Mouse (Mus musculus): ENCODE results near the gene Snrpg. TPM values are rescaled to one million over a fixed set of nuclear protein-coding genes. Genes with fewer than 3 reads are reported as not detected.

The Snrpg gene
- polyA plus RNA-seq, 1 experiment from 2014 or later, result 802 TPM

- no peaks in the 10 kb centered on the region for H3K9me3 ChIP-seq (ENCODE audit: control insufficient read depth, low read depth, low read length)
- H3K9ac ChIP-seq (replicated peaks; ENCODE audit: low read depth, low read length), result no peak overlapping the region
- WGBS, result 77% methylated on average over 5 of the region's 5 CpGs
- no peak for ATAC-seq (ENCODE audit: insufficient number of reproducible peaks, insufficient read depth, low FRiP score, low read depth)
- no peak overlapping the region for H3K27ac ChIP-seq (ENCODE audit: low read length)
- no peaks in the 10 kb centered on the region for H3K4me1 ChIP-seq (ENCODE audit: control insufficient read depth, insufficient read depth, low read length)
- H3K27me3 ChIP-seq (ENCODE audit: control insufficient read depth, insufficient read depth, low read length), result no peaks in the 10 kb centered on the region
- no peak overlapping the region for H3K4me2 ChIP-seq (replicated peaks; ENCODE audit: low read depth, low read length)
- no peak overlapping the region for H3K4me3 ChIP-seq (ENCODE audit: low read depth, low read length)
- H3K36me3 ChIP-seq (ENCODE audit: control insufficient read depth, insufficient read depth, low read length), result peaks cover 39% of the 10 kb centered on the region
Observed at GRCm38 (mm10) chr6:86385362-86386104, 14.4 kb downstream of the Snrpg start.

- Histone ChIP-seq H3K27me3 (ENCODE audit: control insufficient read depth, insufficient read depth, low read length) (no peaks in the 10 kb centered on the region), H3K27ac (ENCODE audit: low read length) (no peak overlapping the region), H3K4me2 (replicated peaks; ENCODE audit: low read depth, low read length) (no peak overlapping the region), H3K36me3 (ENCODE audit: control insufficient read depth, insufficient read depth, low read length) (peaks cover 56% of the 10 kb centered on the region), H3K4me1 (ENCODE audit: control insufficient read depth, insufficient read depth, low read length) (no peaks in the 10 kb centered on the region), H3K9me3 (ENCODE audit: control insufficient read depth, low read depth, low read length) (no peaks in the 10 kb centered on the region), H3K9ac (replicated peaks; ENCODE audit: low read depth, low read length) (no peak overlapping the region), H3K4me3 (ENCODE audit: low read depth, low read length) (no peak overlapping the region)
- no peak for ATAC-seq (ENCODE audit: insufficient number of reproducible peaks, insufficient read depth, low FRiP score, low read depth)
- 90% methylated on average over 12 of the region's 12 CpGs for WGBS
Observed at GRCm38 (mm10) chr6:86387313-86387712, 16.2 kb downstream of the Snrpg start.

- H3K4me3 ChIP-seq (ENCODE audit: low read depth, low read length), result no peak overlapping the region
- no peaks in the 10 kb centered on the region for H3K9me3 ChIP-seq (ENCODE audit: control insufficient read depth, low read depth, low read length)
- no peak overlapping the region for H3K9ac ChIP-seq (replicated peaks; ENCODE audit: low read depth, low read length)
- WGBS, result 69% methylated on average over 18 of the region's 18 CpGs
- no peaks in the 10 kb centered on the region for H3K27me3 ChIP-seq (ENCODE audit: control insufficient read depth, insufficient read depth, low read length)
- no peak overlapping the region for H3K27ac ChIP-seq (ENCODE audit: low read length)
- no peaks in the 10 kb centered on the region for H3K4me1 ChIP-seq (ENCODE audit: control insufficient read depth, insufficient read depth, low read length)
- H3K36me3 ChIP-seq (ENCODE audit: control insufficient read depth, insufficient read depth, low read length), result peaks cover 56% of the 10 kb centered on the region
- no peak overlapping the region for H3K4me2 ChIP-seq (replicated peaks; ENCODE audit: low read depth, low read length)
- no peak for ATAC-seq (ENCODE audit: insufficient number of reproducible peaks, insufficient read depth, low FRiP score, low read depth)
Observed at GRCm38 (mm10) chr6:86388461-86388860, 17.4 kb downstream of the Snrpg start.

GRCm38 (mm10) chr6:86391326-86391725 lies 20.2 kb downstream of the Snrpg start:
- H3K27me3 ChIP-seq (ENCODE audit: control insufficient read depth, insufficient read depth, low read length), result no peaks in the 10 kb centered on the region
- no peak overlapping the region for H3K4me3 ChIP-seq (ENCODE audit: low read depth, low read length)
- H3K27ac ChIP-seq (ENCODE audit: low read length), result no peak overlapping the region
- H3K9me3 ChIP-seq (ENCODE audit: control insufficient read depth, low read depth, low read length), result no peaks in the 10 kb centered on the region
- peaks cover 56% of the 10 kb centered on the region for H3K36me3 ChIP-seq (ENCODE audit: control insufficient read depth, insufficient read depth, low read length)
- H3K4me1 ChIP-seq (ENCODE audit: control insufficient read depth, insufficient read depth, low read length), result peaks cover 14% of the 10 kb centered on the region; the same call in 1 of the 2 replicates
- 92% methylated on average over 5 of the region's 5 CpGs for WGBS
- H3K4me2 ChIP-seq (replicated peaks; ENCODE audit: low read depth, low read length), result no peak overlapping the region
- ATAC-seq (ENCODE audit: insufficient number of reproducible peaks, insufficient read depth, low FRiP score, low read depth), result no peak
- H3K9ac ChIP-seq (replicated peaks; ENCODE audit: low read depth, low read length), result no peak overlapping the region

GRCm38 (mm10) chr6:86393187-86393586 lies 22.1 kb downstream of the Snrpg start:
- no peak overlapping the region for H3K4me3 ChIP-seq (ENCODE audit: low read depth, low read length)
- peaks cover 42% of the 10 kb centered on the region for H3K36me3 ChIP-seq (ENCODE audit: control insufficient read depth, insufficient read depth, low read length)
- ATAC-seq (ENCODE audit: insufficient number of reproducible peaks, insufficient read depth, low FRiP score, low read depth), result no peak
- 100% methylated on average over 1 of the region's 1 CpGs for WGBS
- H3K9ac ChIP-seq (replicated peaks; ENCODE audit: low read depth, low read length), result no peak overlapping the region
- H3K4me1 ChIP-seq (ENCODE audit: control insufficient read depth, insufficient read depth, low read length), result peaks cover 20% of the 10 kb centered on the region; the same call in 1 of the 2 replicates
- no peaks in the 10 kb centered on the region for H3K27me3 ChIP-seq (ENCODE audit: control insufficient read depth, insufficient read depth, low read length)
- H3K27ac ChIP-seq (ENCODE audit: low read length), result no peak overlapping the region
- no peaks in the 10 kb centered on the region for H3K9me3 ChIP-seq (ENCODE audit: control insufficient read depth, low read depth, low read length)
- no peak overlapping the region for H3K4me2 ChIP-seq (replicated peaks; ENCODE audit: low read depth, low read length)

GRCm38 (mm10) chr6:86394078-86394720 lies 23.1 kb downstream of the Snrpg start:
- WGBS, result 81% methylated on average over 17 of the region's 17 CpGs
- H3K4me2 ChIP-seq (replicated peaks; ENCODE audit: low read depth, low read length), result no peak overlapping the region
- no peak overlapping the region for H3K9ac ChIP-seq (replicated peaks; ENCODE audit: low read depth, low read length)
- H3K4me1 ChIP-seq (ENCODE audit: control insufficient read depth, insufficient read depth, low read length), result peaks cover 20% of the 10 kb centered on the region; the same call in 1 of the 2 replicates
- ATAC-seq (ENCODE audit: insufficient number of reproducible peaks, insufficient read depth, low FRiP score, low read depth), result no peak
- H3K4me3 ChIP-seq (ENCODE audit: low read depth, low read length), result no peak overlapping the region
- peaks cover 31% of the 10 kb centered on the region for H3K36me3 ChIP-seq (ENCODE audit: control insufficient read depth, insufficient read depth, low read length)
- H3K27me3 ChIP-seq (ENCODE audit: control insufficient read depth, insufficient read depth, low read length), result no peaks in the 10 kb centered on the region
- no peaks in the 10 kb centered on the region for H3K9me3 ChIP-seq (ENCODE audit: control insufficient read depth, low read depth, low read length)
- no peak overlapping the region for H3K27ac ChIP-seq (ENCODE audit: low read length)

GRCm38 (mm10) chr6:86395021-86395420 lies 23.9 kb downstream of the Snrpg start:
- Histone ChIP-seq H3K27ac (ENCODE audit: low read length) (no peak overlapping the region), H3K4me3 (ENCODE audit: low read depth, low read length) (no peak overlapping the region)

GRCm38 (mm10) chr6:86395969-86396368 lies 24.9 kb downstream of the Snrpg start:
- Histone ChIP-seq H3K27me3 (ENCODE audit: control insufficient read depth, insufficient read depth, low read length) (no peaks in the 10 kb centered on the region), H3K9me3 (ENCODE audit: control insufficient read depth, low read depth, low read length) (no peaks in the 10 kb centered on the region), H3K9ac (replicated peaks; ENCODE audit: low read depth, low read length) (peak overlapping the region; percentile 73), H3K27ac (ENCODE audit: low read length) (no peak overlapping the region; the same call in 1 of the 2 replicates), H3K4me2 (replicated peaks; ENCODE audit: low read depth, low read length) (peak overlapping the region; percentile 77), H3K4me1 (ENCODE audit: control insufficient read depth, insufficient read depth, low read length) (peaks cover 20% of the 10 kb centered on the region; the same call in 1 of the 2 replicates), H3K36me3 (ENCODE audit: control insufficient read depth, insufficient read depth, low read length) (peaks cover 18% of the 10 kb centered on the region; the same call in 1 of the 2 replicates), H3K4me3 (ENCODE audit: low read depth, low read length) (peak overlapping the region; percentile 82)
- WGBS, result 20% methylated on average over 10 of the region's 10 CpGs
- ATAC-seq (ENCODE audit: insufficient number of reproducible peaks, insufficient read depth, low FRiP score, low read depth), result no peak

More at GRCm38 (mm10) chr6:86395021-86395420, 23.9 kb downstream of the Snrpg start:
- Histone ChIP-seq H3K27me3 (ENCODE audit: control insufficient read depth, insufficient read depth, low read length) (no peaks in the 10 kb centered on the region), H3K4me2 (replicated peaks; ENCODE audit: low read depth, low read length) (no peak overlapping the region), H3K9me3 (ENCODE audit: control insufficient read depth, low read depth, low read length) (no peaks in the 10 kb centered on the region), H3K9ac (replicated peaks; ENCODE audit: low read depth, low read length) (no peak overlapping the region), H3K4me1 (ENCODE audit: control insufficient read depth, insufficient read depth, low read length) (peaks cover 20% of the 10 kb centered on the region; the same call in 1 of the 2 replicates), H3K36me3 (ENCODE audit: control insufficient read depth, insufficient read depth, low read length) (peaks cover 26% of the 10 kb centered on the region)
- ATAC-seq (ENCODE audit: insufficient number of reproducible peaks, insufficient read depth, low FRiP score, low read depth), result no peak
- WGBS, result 91% methylated on average over 9 of the region's 9 CpGs

Measured in stomach, embryonic 14.5 days (tissue).